Mouse (Mus musculus) midbrain, embryonic 15.5 days (tissue): ENCODE measurements around the gene Hoxa3. TPM values are rescaled to one million over a fixed set of nuclear protein-coding genes. Genes with fewer than 3 reads are reported as not detected.
A peak's percentile ranks its signal among the peaks of the same experiment; 100 is the strongest.

Experiments
- ATAC-seq: fragments of 200-750 bp; cut with Nextera tagmentation; replicated peaks from 2 replicates; pipeline ENCODE4 v1.8.0; 2017; ENCODE audit warnings: moderate TSS enrichment
- H3K27ac ChIP-seq: fragments of 300-500 bp; sonication (generic); 2 replicates; pipeline ENCODE4 v1.5.1; 2015; ENCODE audit warnings: mild to moderate bottlenecking, inconsistent platforms
- H3K27me3 ChIP-seq: fragments of 300-500 bp; sonication (generic); replicated peaks from 2 replicates; pipeline ENCODE4 v1.6.1; 2015; ENCODE audit warnings: inconsistent platforms
- H3K36me3 ChIP-seq: fragments of 300-500 bp; sonication (generic); replicated peaks from 2 replicates; pipeline ENCODE4 v1.6.1; 2015; ENCODE audit warnings: inconsistent platforms
- H3K4me1 ChIP-seq: fragments of 300-500 bp; sonication (generic); 2 replicates; pipeline ENCODE4 v1.6.1; 2015; ENCODE audit warnings: inconsistent platforms
- H3K4me2 ChIP-seq: fragments of 300-500 bp; sonication (generic); 2 replicates; pipeline ENCODE4 v1.6.1; 2015; ENCODE audit warnings: inconsistent platforms, mild to moderate bottlenecking, moderate library complexity
- H3K4me3 ChIP-seq: fragments of 300-500 bp; sonication (generic); 2 replicates; pipeline ENCODE4 v1.5.1; 2015; ENCODE audit warnings: mild to moderate bottlenecking, inconsistent platforms
- H3K9ac ChIP-seq: fragments of 300-500 bp; sonication (generic); 2 replicates; pipeline ENCODE4 v1.6.1; 2015; ENCODE audit warnings: mild to moderate bottlenecking, inconsistent platforms
- H3K9me3 ChIP-seq: fragments of 300-500 bp; sonication (generic); 2 replicates; pipeline ENCODE4 v1.6.1; 2016; ENCODE audit warnings: inconsistent platforms
- WGBS: fragments of 180-500 bp; shearing (Covaris S2); methylation state at CpG from one replicate; pipeline ENCODE4 v1.1.7; 2015; ENCODE audit warnings: mixed read lengths; 5-methylcytosine and 5-hydroxymethylcytosine counted together
- polyA plus RNA-seq: library from polyadenylated mRNA; unstranded; fragments of >200 nt; fragmentation: Nextera tagmentation; extraction: Ambion mirVana; gene quantifications from 2 replicates; pipeline ENCODE4 v1.2.1, GENCODE M21; 2015

Gene Hoxa3
- polyA plus RNA-seq, 1 experiment from 2014 or later, result not detected

- 20% methylated on average over 9 of the region's 9 CpGs for WGBS
- H3K9ac ChIP-seq, result no peak overlapping the region
- no peaks in the 10 kb centered on the region for H3K36me3 ChIP-seq
- peaks cover 98% of the 10 kb centered on the region for H3K27me3 ChIP-seq
- peaks cover 17% of the 10 kb centered on the region for H3K4me1 ChIP-seq
- H3K4me3 ChIP-seq, result no peak overlapping the region
- ATAC-seq, result no peak
- H3K27ac ChIP-seq, result no peak overlapping the region
- no peak overlapping the region for H3K4me2 ChIP-seq
- no peaks in the 10 kb centered on the region for H3K9me3 ChIP-seq
Measured at GRCm38 (mm10) chr6:52219234-52219942, 6.3 kb upstream of the Hoxa3 start.

GRCm38 (mm10) chr6:52218643-52219215 lies 5.6 kb upstream of the Hoxa3 start:
- no peak overlapping the region for H3K4me2 ChIP-seq
- H3K4me1 ChIP-seq, result peaks cover 17% of the 10 kb centered on the region
- WGBS, result 7% methylated on average over 14 of the region's 14 CpGs
- H3K27me3 ChIP-seq, result peaks cover 98% of the 10 kb centered on the region
- H3K4me3 ChIP-seq, result no peak overlapping the region
- H3K27ac ChIP-seq, result no peak overlapping the region
- H3K36me3 ChIP-seq, result no peaks in the 10 kb centered on the region
- no peak for ATAC-seq
- H3K9me3 ChIP-seq, result no peaks in the 10 kb centered on the region
- no peak overlapping the region for H3K9ac ChIP-seq

- no peak for ATAC-seq
- H3K4me1 ChIP-seq, result peaks cover 17% of the 10 kb centered on the region
- no peak overlapping the region for H3K4me2 ChIP-seq
- H3K27ac ChIP-seq, result no peak overlapping the region
- peaks cover 98% of the 10 kb centered on the region for H3K27me3 ChIP-seq
- no peak overlapping the region for H3K9ac ChIP-seq
- no peak overlapping the region for H3K4me3 ChIP-seq
- H3K36me3 ChIP-seq, result no peaks in the 10 kb centered on the region
- H3K9me3 ChIP-seq, result no peaks in the 10 kb centered on the region
- WGBS, result 5% methylated on average over 23 of the region's 23 CpGs
Measured at GRCm38 (mm10) chr6:52217895-52218642, 4.9 kb upstream of the Hoxa3 start.

- Histone ChIP-seq H3K4me3 (0 out of 2 replicates have a peak overlapping the region, but pooled peaks have one; percentile 1), H3K9me3 (no peaks in the 10 kb centered on the region), H3K36me3 (no peaks in the 10 kb centered on the region), H3K4me1 (peaks cover 17% of the 10 kb centered on the region), H3K4me2 (peak overlapping the region; percentile 3; the same call in 1 of the 2 replicates), H3K9ac (no peak overlapping the region), H3K27me3 (peaks cover 98% of the 10 kb centered on the region), H3K27ac (no peak overlapping the region)
- ATAC-seq, result no peak
- under 1% methylated on average over 25 of the region's 25 CpGs for WGBS
Measured at GRCm38 (mm10) chr6:52217459-52217768, 4.3 kb upstream of the Hoxa3 start.

- 3% methylated on average over 60 of the region's 60 CpGs for WGBS
- no peak for ATAC-seq
- Histone ChIP-seq H3K27me3 (peaks cover 98% of the 10 kb centered on the region), H3K36me3 (no peaks in the 10 kb centered on the region), H3K9ac (no peak overlapping the region), H3K27ac (no peak overlapping the region), H3K9me3 (no peaks in the 10 kb centered on the region), H3K4me3 (0 out of 2 replicates have a peak overlapping the region, but pooled peaks have one; percentile 1), H3K4me1 (peaks cover 17% of the 10 kb centered on the region), H3K4me2 (peak overlapping the region; percentile 3; the same call in 1 of the 2 replicates)
Measured at GRCm38 (mm10) chr6:52216691-52217458, 3.7 kb upstream of the Hoxa3 start.

- H3K4me1 ChIP-seq, result peaks cover 16% of the 10 kb centered on the region
- H3K27ac ChIP-seq, result no peak overlapping the region
- no peak overlapping the region for H3K9ac ChIP-seq
- H3K4me2 ChIP-seq, result no peak overlapping the region
- H3K4me3 ChIP-seq, result no peak overlapping the region
- no peaks in the 10 kb centered on the region for H3K9me3 ChIP-seq
- 2% methylated on average over 30 of the region's 30 CpGs for WGBS
- H3K36me3 ChIP-seq, result no peaks in the 10 kb centered on the region
- H3K27me3 ChIP-seq, result peaks cover 98% of the 10 kb centered on the region
- ATAC-seq, result no peak
Measured at GRCm38 (mm10) chr6:52215771-52216535, 2.8 kb upstream of the Hoxa3 start.

GRCm38 (mm10) chr6:52215070-52215469 lies 1.9 kb upstream of the Hoxa3 start:
- Histone ChIP-seq H3K4me3 (no peak overlapping the region), H3K36me3 (no peaks in the 10 kb centered on the region), H3K9me3 (no peaks in the 10 kb centered on the region), H3K9ac (no peak overlapping the region), H3K4me2 (no peak overlapping the region), H3K27me3 (peaks cover 97% of the 10 kb centered on the region), H3K27ac (no peak overlapping the region), H3K4me1 (peaks cover 16% of the 10 kb centered on the region)
- 14% methylated on average over 3 of the region's 3 CpGs for WGBS
- ATAC-seq, result no peak

GRCm38 (mm10) chr6:52214271-52214670 lies 1.1 kb upstream of the Hoxa3 start:
- no peak overlapping the region for H3K27ac ChIP-seq
- 12% methylated on average over 5 of the region's 5 CpGs for WGBS
- no peaks in the 10 kb centered on the region for H3K36me3 ChIP-seq
- H3K4me1 ChIP-seq, result peaks cover 16% of the 10 kb centered on the region
- H3K4me2 ChIP-seq, result no peak overlapping the region
- no peak overlapping the region for H3K9ac ChIP-seq
- no peak for ATAC-seq
- no peaks in the 10 kb centered on the region for H3K9me3 ChIP-seq
- H3K4me3 ChIP-seq, result no peak overlapping the region
- H3K27me3 ChIP-seq, result peaks cover 97% of the 10 kb centered on the region

- H3K4me2 ChIP-seq, result no peak overlapping the region
- H3K9ac ChIP-seq, result no peak overlapping the region
- ATAC-seq, result no peak
- no peaks in the 10 kb centered on the region for H3K36me3 ChIP-seq
- H3K9me3 ChIP-seq, result no peaks in the 10 kb centered on the region
- H3K4me1 ChIP-seq, result peaks cover 16% of the 10 kb centered on the region
- under 1% methylated on average over 22 of the region's 22 CpGs for WGBS
- H3K4me3 ChIP-seq, result no peak overlapping the region
- peaks cover 97% of the 10 kb centered on the region for H3K27me3 ChIP-seq
- no peak overlapping the region for H3K27ac ChIP-seq
Measured at GRCm38 (mm10) chr6:52212556-52213118, 499 bp downstream of the Hoxa3 start.

- Histone ChIP-seq H3K4me3 (no peak overlapping the region), H3K4me2 (no peak overlapping the region), H3K36me3 (no peaks in the 10 kb centered on the region), H3K4me1 (peaks cover 9% of the 10 kb centered on the region), H3K9me3 (no peaks in the 10 kb centered on the region), H3K27ac (no peak overlapping the region), H3K27me3 (peaks cover 98% of the 10 kb centered on the region), H3K9ac (no peak overlapping the region)
- no peak for ATAC-seq
- WGBS, result 7% methylated on average over 13 of the region's 13 CpGs
Measured at GRCm38 (mm10) chr6:52211961-52212360, 1.2 kb downstream of the Hoxa3 start.

- Histone ChIP-seq H3K27ac (no peak overlapping the region), H3K4me3 (no peak overlapping the region), H3K27me3 (peaks cover 98% of the 10 kb centered on the region), H3K9ac (no peak overlapping the region), H3K4me2 (no peak overlapping the region), H3K9me3 (no peaks in the 10 kb centered on the region), H3K4me1 (peaks cover 6% of the 10 kb centered on the region; the same call in 1 of the 2 replicates), H3K36me3 (no peaks in the 10 kb centered on the region)
- ATAC-seq, result 0 out of 2 replicates have a peak, but pooled peaks have one; percentile 33
- under 1% methylated on average over 37 of the region's 37 CpGs for WGBS
Measured at GRCm38 (mm10) chr6:52211170-52211935, 1.8 kb downstream of the Hoxa3 start.
